Mouse (Mus musculus) forebrain, embryonic 15.5 days (tissue): ENCODE data around the gene Gm20696. TPM values are rescaled to one million over a fixed set of nuclear protein-coding genes. Genes with fewer than 3 reads are reported as not detected.

Experiments
- ATAC-seq: fragments of 200-750 bp; cut with Nextera tagmentation; replicated peaks from 2 replicates; pipeline ENCODE4 v1.8.0; 2017; ENCODE audit warnings: mild to moderate bottlenecking, moderate TSS enrichment, moderate library complexity
- H3K27ac ChIP-seq: fragments of 300-500 bp; sonication (generic); replicated peaks from 2 replicates; pipeline ENCODE4 v1.5.1; 2015; ENCODE audit warnings: mild to moderate bottlenecking, inconsistent platforms
- H3K27me3 ChIP-seq: fragments of 300-500 bp; sonication (generic); 2 replicates; pipeline ENCODE4 v1.6.1; 2015; ENCODE audit warnings: inconsistent platforms
- H3K36me3 ChIP-seq: fragments of 300-500 bp; sonication (generic); 2 replicates; pipeline ENCODE4 v1.6.1; 2015; ENCODE audit warnings: mild to moderate bottlenecking, inconsistent platforms
- H3K4me1 ChIP-seq: fragments of 300-500 bp; sonication (generic); 2 replicates; pipeline ENCODE4 v1.6.1; 2015; ENCODE audit warnings: inconsistent platforms
- H3K4me2 ChIP-seq: fragments of 300-500 bp; sonication (generic); replicated peaks from 2 replicates; pipeline ENCODE4 v1.6.1; 2015; ENCODE audit warnings: mild to moderate bottlenecking, inconsistent platforms
- H3K4me3 ChIP-seq: fragments of 300-500 bp; sonication (generic); 2 replicates; pipeline ENCODE4 v1.5.1; 2015; ENCODE audit warnings: mild to moderate bottlenecking, inconsistent platforms
- H3K9ac ChIP-seq: fragments of 300-500 bp; sonication (generic); replicated peaks from 2 replicates; pipeline ENCODE4 v1.6.1; 2015; ENCODE audit warnings: mild to moderate bottlenecking, inconsistent platforms
- H3K9me3 ChIP-seq: fragments of 300-500 bp; sonication (generic); 2 replicates; pipeline ENCODE4 v1.6.1; 2016; ENCODE audit warnings: inconsistent platforms
- WGBS: fragments of 180-500 bp; shearing (Covaris S2); methylation state at CpG from one replicate; pipeline ENCODE4 v1.1.7; 2015; ENCODE audit warnings: mixed read lengths; 5-methylcytosine and 5-hydroxymethylcytosine counted together
- polyA plus RNA-seq: library from polyadenylated mRNA; unstranded; fragments of >200 nt; fragmentation: Nextera tagmentation; extraction: Ambion mirVana; gene quantifications from 2 replicates; pipeline ENCODE4 v1.2.1, GENCODE M21; 2015

The Gm20696 gene
- polyA plus RNA-seq, 1 experiment from 2014 or later, result 5.8 TPM

GRCm38 (mm10) chr6:99439214-99439877 is 227.3 kb downstream of the Gm20696 start:
- Histone ChIP-seq H3K9ac (no peak overlapping the region), H3K4me1 (peaks cover 31% of the 10 kb centered on the region)
- 3% methylated on average over 9 of the region's 9 CpGs for WGBS

GRCm38 (mm10) chr6:99436371-99436770 is 230.2 kb downstream of the Gm20696 start:
- H3K9me3 ChIP-seq, result no peaks in the 10 kb centered on the region
- no peak overlapping the region for H3K9ac ChIP-seq
- H3K27me3 ChIP-seq, result no peaks in the 10 kb centered on the region
- no peaks in the 10 kb centered on the region for H3K36me3 ChIP-seq
- H3K4me2 ChIP-seq, result no peak overlapping the region
- ATAC-seq, result no peak
- WGBS, result 94% methylated on average over 6 of the region's 6 CpGs
- peaks cover 34% of the 10 kb centered on the region for H3K4me1 ChIP-seq
- H3K27ac ChIP-seq, result no peak overlapping the region
- no peak overlapping the region for H3K4me3 ChIP-seq

More at GRCm38 (mm10) chr6:99439214-99439877, 227.3 kb downstream of the Gm20696 start:
- ATAC-seq, result peak; percentile 68; the same call in 1 of the 2 replicates
- Histone ChIP-seq H3K4me2 (peak overlapping the region; percentile 22), H3K9me3 (no peaks in the 10 kb centered on the region), H3K36me3 (no peaks in the 10 kb centered on the region), H3K4me3 (no peak overlapping the region), H3K27ac (peak overlapping the region; percentile 36), H3K27me3 (no peaks in the 10 kb centered on the region; the same call in 1 of the 2 replicates)

- no peaks in the 10 kb centered on the region for H3K9me3 ChIP-seq
- no peaks in the 10 kb centered on the region for H3K36me3 ChIP-seq
- WGBS, result 96% methylated on average over 10 of the region's 10 CpGs
- H3K4me3 ChIP-seq, result no peak overlapping the region
- no peak for ATAC-seq
- no peak overlapping the region for H3K4me2 ChIP-seq
- H3K4me1 ChIP-seq, result peaks cover 28% of the 10 kb centered on the region
- H3K9ac ChIP-seq, result no peak overlapping the region
- no peaks in the 10 kb centered on the region for H3K27me3 ChIP-seq
- no peak overlapping the region for H3K27ac ChIP-seq
Measured at GRCm38 (mm10) chr6:99435140-99435539, 231.5 kb downstream of the Gm20696 start.

GRCm38 (mm10) chr6:99433006-99433405 is 233.6 kb downstream of the Gm20696 start:
- ATAC-seq, result no peak
- 87% methylated on average over 9 of the region's 9 CpGs for WGBS

GRCm38 (mm10) chr6:99431941-99432340 is 234.7 kb downstream of the Gm20696 start:
- Histone ChIP-seq H3K9ac (no peak overlapping the region), H3K4me2 (no peak overlapping the region), H3K27me3 (no peaks in the 10 kb centered on the region), H3K4me3 (no peak overlapping the region), H3K9me3 (no peaks in the 10 kb centered on the region), H3K27ac (no peak overlapping the region), H3K4me1 (peaks cover 7% of the 10 kb centered on the region), H3K36me3 (no peaks in the 10 kb centered on the region)
- 77% methylated on average over 4 of the region's 4 CpGs for WGBS
- no peak for ATAC-seq

More at GRCm38 (mm10) chr6:99433006-99433405, 233.6 kb downstream of the Gm20696 start:
- Histone ChIP-seq H3K4me2 (no peak overlapping the region), H3K27ac (no peak overlapping the region), H3K36me3 (no peaks in the 10 kb centered on the region), H3K27me3 (no peaks in the 10 kb centered on the region), H3K9ac (no peak overlapping the region), H3K4me3 (no peak overlapping the region), H3K4me1 (peaks cover 7% of the 10 kb centered on the region), H3K9me3 (no peaks in the 10 kb centered on the region)

GRCm38 (mm10) chr6:99430560-99430959 is 236.0 kb downstream of the Gm20696 start:
- Histone ChIP-seq H3K27ac (no peak overlapping the region), H3K4me3 (no peak overlapping the region), H3K9ac (no peak overlapping the region), H3K4me2 (no peak overlapping the region), H3K27me3 (no peaks in the 10 kb centered on the region), H3K36me3 (no peaks in the 10 kb centered on the region), H3K9me3 (no peaks in the 10 kb centered on the region), H3K4me1 (peaks cover 7% of the 10 kb centered on the region)
- 67% methylated on average over 14 of the region's 14 CpGs for WGBS
- ATAC-seq, result no peak

- Histone ChIP-seq H3K9ac (no peak overlapping the region), H3K27ac (no peak overlapping the region), H3K9me3 (no peaks in the 10 kb centered on the region), H3K36me3 (no peaks in the 10 kb centered on the region), H3K4me1 (peaks cover 7% of the 10 kb centered on the region), H3K4me2 (no peak overlapping the region), H3K27me3 (no peaks in the 10 kb centered on the region), H3K4me3 (no peak overlapping the region)
- 84% methylated on average over 16 of the region's 16 CpGs for WGBS
- ATAC-seq, result no peak
Measured at GRCm38 (mm10) chr6:99429378-99430131, 237.0 kb downstream of the Gm20696 start.

- Histone ChIP-seq H3K27ac (no peak overlapping the region), H3K36me3 (no peaks in the 10 kb centered on the region)
- 67% methylated on average over 2 of the region's 2 CpGs for WGBS
Measured at GRCm38 (mm10) chr6:99428961-99429360, 237.6 kb downstream of the Gm20696 start.

GRCm38 (mm10) chr6:99427301-99427700 is 239.3 kb downstream of the Gm20696 start:
- H3K4me1 ChIP-seq, result peaks cover 4% of the 10 kb centered on the region
- no peak overlapping the region for H3K4me3 ChIP-seq
- no peak overlapping the region for H3K4me2 ChIP-seq
- ATAC-seq, result no peak
- no peaks in the 10 kb centered on the region for H3K36me3 ChIP-seq
- no peaks in the 10 kb centered on the region for H3K9me3 ChIP-seq
- H3K27ac ChIP-seq, result no peak overlapping the region
- WGBS, result 87% methylated on average over 4 of the region's 4 CpGs
- no peak overlapping the region for H3K9ac ChIP-seq
- H3K27me3 ChIP-seq, result no peaks in the 10 kb centered on the region

More at GRCm38 (mm10) chr6:99428961-99429360, 237.6 kb downstream of the Gm20696 start:
- no peak for ATAC-seq
- peaks cover 7% of the 10 kb centered on the region for H3K4me1 ChIP-seq
- H3K9me3 ChIP-seq, result no peaks in the 10 kb centered on the region
- H3K4me2 ChIP-seq, result no peak overlapping the region
- no peak overlapping the region for H3K9ac ChIP-seq
- no peak overlapping the region for H3K4me3 ChIP-seq
- no peaks in the 10 kb centered on the region for H3K27me3 ChIP-seq

GRCm38 (mm10) chr6:99425044-99425443 is 241.6 kb downstream of the Gm20696 start:
- no peaks in the 10 kb centered on the region for H3K9me3 ChIP-seq
- no peak for ATAC-seq
- no peak overlapping the region for H3K4me2 ChIP-seq
- no peaks in the 10 kb centered on the region for H3K27me3 ChIP-seq
- no peak overlapping the region for H3K9ac ChIP-seq
- no peak overlapping the region for H3K4me3 ChIP-seq
- peaks cover 3% of the 10 kb centered on the region; the same call in 1 of the 2 replicates for H3K4me1 ChIP-seq
- H3K36me3 ChIP-seq, result no peaks in the 10 kb centered on the region
- 61% methylated on average over 3 of the region's 3 CpGs for whole genome bisulfite sequencing
- no peak overlapping the region for H3K27ac ChIP-seq

GRCm38 (mm10) chr6:99420666-99421065 is 245.9 kb downstream of the Gm20696 start:
- ATAC-seq, result peak; percentile 85
- no peaks in the 10 kb centered on the region for H3K9me3 ChIP-seq
- H3K27ac ChIP-seq, result peak overlapping the region; percentile 13

GRCm38 (mm10) chr6:99412598-99412997 is 254.0 kb downstream of the Gm20696 start:
- no peak for ATAC-seq
- Histone ChIP-seq H3K36me3 (no peaks in the 10 kb centered on the region), H3K27me3 (no peaks in the 10 kb centered on the region), H3K4me3 (no peak overlapping the region), H3K9ac (no peak overlapping the region), H3K4me1 (no peaks in the 10 kb centered on the region), H3K4me2 (no peak overlapping the region), H3K27ac (no peak overlapping the region), H3K9me3 (no peaks in the 10 kb centered on the region)
- WGBS, result 90% methylated on average over 6 of the region's 6 CpGs

More at GRCm38 (mm10) chr6:99420666-99421065, 245.9 kb downstream of the Gm20696 start:
- no peak overlapping the region for H3K4me3 ChIP-seq
- no peaks in the 10 kb centered on the region for H3K27me3 ChIP-seq
- no peaks in the 10 kb centered on the region for H3K36me3 ChIP-seq
- H3K4me1 ChIP-seq, result peaks cover 3% of the 10 kb centered on the region; the same call in 1 of the 2 replicates
- 69% methylated on average over 8 of the region's 8 CpGs for WGBS
- H3K9ac ChIP-seq, result no peak overlapping the region
- no peak overlapping the region for H3K4me2 ChIP-seq
